Mouse (Mus musculus): Measurements from ENCODE around the gene Gm21719.
"Not testable (repeated sequence)": the region's sequence is repeated elsewhere in the genome, so short reads cannot be mapped to it uniquely, and the experiment has no call there.

Gene Gm21719

GRCm38 (mm10) chrY:6682772-6683171 is at the start of gene Gm21719:
Gene Gm21719 (minus strand): TSS chrY:6682872.
- not testable (repeated sequence) for DNase-seq (ENCODE audit: low spot score in 2 of 2)
